Mouse (Mus musculus) ovary, postnatal 36 days (tissue): ENCODE data around the gene Sf3a1.
"Not testable (repeated sequence)": the region's sequence is repeated elsewhere in the genome, so short reads cannot be mapped to it uniquely, and the experiment has no call there.

Source experiments
- DNase-seq: peaks from one replicate; pipeline ENCODE4 v3.0.0; 2022; ENCODE audit warnings: low spot score, mixed read lengths

Sf3a1 gene

GRCm38 (mm10) chr11:4185480-4185879, 25.3 kb downstream of the Sf3a1 start:
- not testable (repeated sequence) for DNase-seq

- DNase-seq = peak; percentile 98
These were observed 26.6 kb downstream of the Sf3a1 start, which contains the start of gene Tbc1d10a for GRCm38 (mm10) chr11:4186486-4187317. Gene Tbc1d10a (plus strand): TSS chr11:4186789.

- no peak for DNase-seq
These were observed 27.2 kb downstream of the Sf3a1 start for GRCm38 (mm10) chr11:4187318-4187700.

- DNase-seq = no peak
These were observed 29.0 kb downstream of the Sf3a1 start for GRCm38 (mm10) chr11:4189182-4189581.

- no peak for DNase-seq
These were observed 30.5 kb downstream of the Sf3a1 start for GRCm38 (mm10) chr11:4190677-4191076.

GRCm38 (mm10) chr11:4192757-4193156, 32.6 kb downstream of the Sf3a1 start:
- no peak for DNase-seq

- DNase-seq = no peak
These were observed 33.3 kb downstream of the Sf3a1 start for GRCm38 (mm10) chr11:4193420-4193819.

- DNase-seq = no peak
These were observed 35.5 kb downstream of the Sf3a1 start for GRCm38 (mm10) chr11:4195597-4196031.

GRCm38 (mm10) chr11:4196636-4197035, 36.5 kb downstream of the Sf3a1 start:
- no peak for DNase-seq

GRCm38 (mm10) chr11:4197691-4198090, 37.5 kb downstream of the Sf3a1 start:
- peak; percentile 68 for DNase-seq

GRCm38 (mm10) chr11:4201981-4202700, 42.0 kb downstream of the Sf3a1 start:
- DNase-seq = no peak

- DNase-seq = no peak
These were observed 43.0 kb downstream of the Sf3a1 start for GRCm38 (mm10) chr11:4202995-4203704.

GRCm38 (mm10) chr11:4203705-4204074, 43.5 kb downstream of the Sf3a1 start:
- peak; percentile 69 for DNase-seq

- no peak for DNase-seq
These were observed 45.0 kb downstream of the Sf3a1 start for GRCm38 (mm10) chr11:4205097-4205655.

- no peak for DNase-seq
These were observed 45.8 kb downstream of the Sf3a1 start for GRCm38 (mm10) chr11:4205951-4206350.

- no peak for DNase-seq
These were observed 46.4 kb downstream of the Sf3a1 start for GRCm38 (mm10) chr11:4206563-4206962.

- no peak for DNase-seq
These were observed 47.5 kb downstream of the Sf3a1 start for GRCm38 (mm10) chr11:4207655-4208054.

- DNase-seq = no peak
These were observed 49.4 kb downstream of the Sf3a1 start for GRCm38 (mm10) chr11:4209556-4209955.

- DNase-seq = no peak
These were observed 50.6 kb downstream of the Sf3a1 start for GRCm38 (mm10) chr11:4210786-4211185.

GRCm38 (mm10) chr11:4213107-4213506, 53.0 kb downstream of the Sf3a1 start:
- peak; percentile 51 for DNase-seq

- DNase-seq = no peak
These were observed 54.4 kb downstream of the Sf3a1 start for GRCm38 (mm10) chr11:4214572-4214971.

- DNase-seq = no peak
These were observed 54.9 kb downstream of the Sf3a1 start for GRCm38 (mm10) chr11:4215061-4215460.
